Mouse (Mus musculus) left cerebral cortex, postnatal 36 days (tissue): Measurements from ENCODE around the gene Kcnk7. TPM values are rescaled to one million over a fixed set of nuclear protein-coding genes. Genes with fewer than 3 reads are reported as not detected.

Source experiments
- DNase-seq, 2 experiments: peaks; one replicate each; pipeline ENCODE4 v3.0.0; 2021 to 2022; ENCODE audit warnings: low spot score in 2 of 2, mixed read lengths in 1 of 2
- intact Hi-C: fragments of 180-260 bp; cut with DNase I; formaldehyde crosslinking; loops from one replicate; pipeline ENCODE4 v1.15.1; 2025
- total RNA-seq, 2 experiments: library from RNA; stranded (reverse); gene quantifications; 2 replicates each; pipeline ENCODE4 v1.2.3; 2021

The Kcnk7 gene
- total RNA-seq, 2 experiments from 2014 or later: not detected

DNA sequence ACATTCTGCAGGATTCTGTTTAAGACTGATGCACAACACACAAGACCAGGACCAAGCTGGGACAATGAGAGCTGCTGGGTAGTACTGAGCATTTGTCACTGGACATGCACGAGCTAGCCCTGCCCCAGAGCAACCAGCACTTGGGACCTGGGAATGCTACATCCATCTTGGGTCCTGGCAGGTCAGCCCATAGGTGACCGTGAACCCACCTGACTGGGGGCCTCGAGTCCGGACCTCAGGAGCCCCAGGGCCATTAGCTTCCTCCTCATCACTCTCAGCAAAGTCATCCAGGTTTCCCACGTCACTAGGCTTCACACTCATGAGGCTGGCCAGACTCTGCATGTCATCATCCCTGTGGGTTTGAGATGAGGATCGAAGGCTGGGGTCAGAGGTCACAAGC lies 17.1 kb downstream of the Kcnk7 start:
- intact Hi-C loops: no loop called here
- DNase-seq: no peak

DNA sequence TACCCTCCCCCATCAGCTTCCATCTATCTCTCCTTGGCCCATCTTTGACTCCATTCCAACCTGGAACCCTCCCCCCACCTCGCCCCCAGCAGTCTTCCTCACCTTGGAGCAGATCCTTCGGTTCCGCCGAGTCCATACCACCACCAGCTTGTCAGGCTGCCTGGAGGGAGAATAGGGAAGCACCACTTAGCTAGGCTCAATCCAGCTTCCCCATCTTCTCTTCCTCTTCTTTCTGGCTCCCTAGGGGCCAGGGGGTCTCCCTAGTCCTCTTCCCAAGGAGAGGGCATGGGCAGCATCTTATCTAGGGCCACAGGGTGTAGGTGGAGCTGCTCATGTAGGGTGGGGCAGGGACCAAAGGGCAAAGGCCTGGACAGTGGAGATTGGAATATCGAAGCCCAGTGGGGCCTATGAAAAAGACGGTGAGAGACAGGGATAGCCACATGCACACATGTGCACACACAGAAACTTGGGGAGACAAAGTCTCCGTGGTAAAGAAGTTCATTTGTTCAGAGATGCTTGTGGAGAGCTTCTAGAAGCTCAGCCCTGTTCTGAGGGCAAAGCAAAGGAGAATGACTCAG lies 18.8 kb downstream of the Kcnk7 start:
- intact Hi-C loops: no loop called here
- no peak for DNase-seq

DNA sequence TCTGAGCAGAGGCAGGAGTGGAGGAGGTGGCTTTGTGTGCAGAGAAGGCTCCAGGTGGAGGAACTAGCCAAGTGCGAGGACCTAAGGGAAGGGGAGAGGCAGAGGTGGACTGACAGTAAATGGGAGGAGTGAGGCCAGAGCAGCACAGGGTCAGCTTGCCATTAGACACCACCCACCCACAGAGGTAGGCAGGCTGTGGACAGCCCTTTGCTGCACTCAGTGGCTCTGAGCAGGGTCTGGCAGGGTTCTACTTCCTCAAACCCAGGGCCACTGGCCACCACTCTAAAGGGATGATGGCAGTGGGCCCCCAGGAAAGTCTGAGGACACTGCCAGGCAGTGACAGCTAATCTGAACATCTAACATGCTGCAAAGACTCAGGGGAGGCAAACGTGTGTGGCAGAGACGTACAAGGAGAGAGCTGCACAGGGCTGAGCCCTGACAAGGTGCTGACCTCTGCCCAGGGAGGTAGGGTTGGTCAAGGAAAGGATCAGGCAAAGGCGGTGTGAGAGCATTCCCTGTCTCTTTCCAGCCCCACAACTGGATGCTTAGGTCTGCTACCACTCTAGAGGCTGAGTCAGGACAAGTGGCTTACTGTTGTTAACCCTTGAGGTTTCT lies 19.9 kb downstream of the Kcnk7 start:
- no peak for DNase-seq
- intact Hi-C loops: no loop called here

DNA sequence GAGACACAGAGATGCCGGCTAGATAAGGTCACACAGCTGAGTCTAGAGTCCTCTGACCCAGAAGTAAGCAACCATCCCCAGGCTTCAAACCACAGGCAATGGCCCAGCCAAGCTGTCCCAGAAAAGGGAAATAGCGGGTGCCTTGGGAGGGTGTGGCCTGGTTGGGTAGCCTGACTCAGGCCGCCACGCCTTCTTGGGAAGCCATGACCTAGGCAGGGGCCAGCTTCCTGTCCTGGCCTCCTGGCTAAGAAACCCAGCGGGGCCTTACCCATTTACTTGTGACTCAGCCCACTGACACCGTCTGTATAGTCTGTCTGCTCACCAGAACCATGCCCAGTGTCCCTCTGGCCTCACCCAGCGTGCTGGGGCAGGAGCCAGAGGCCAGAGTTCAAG lies 20.4 kb downstream of the Kcnk7 start:
- DNase-seq: no peak
- intact Hi-C loops: no loop called here

DNA sequence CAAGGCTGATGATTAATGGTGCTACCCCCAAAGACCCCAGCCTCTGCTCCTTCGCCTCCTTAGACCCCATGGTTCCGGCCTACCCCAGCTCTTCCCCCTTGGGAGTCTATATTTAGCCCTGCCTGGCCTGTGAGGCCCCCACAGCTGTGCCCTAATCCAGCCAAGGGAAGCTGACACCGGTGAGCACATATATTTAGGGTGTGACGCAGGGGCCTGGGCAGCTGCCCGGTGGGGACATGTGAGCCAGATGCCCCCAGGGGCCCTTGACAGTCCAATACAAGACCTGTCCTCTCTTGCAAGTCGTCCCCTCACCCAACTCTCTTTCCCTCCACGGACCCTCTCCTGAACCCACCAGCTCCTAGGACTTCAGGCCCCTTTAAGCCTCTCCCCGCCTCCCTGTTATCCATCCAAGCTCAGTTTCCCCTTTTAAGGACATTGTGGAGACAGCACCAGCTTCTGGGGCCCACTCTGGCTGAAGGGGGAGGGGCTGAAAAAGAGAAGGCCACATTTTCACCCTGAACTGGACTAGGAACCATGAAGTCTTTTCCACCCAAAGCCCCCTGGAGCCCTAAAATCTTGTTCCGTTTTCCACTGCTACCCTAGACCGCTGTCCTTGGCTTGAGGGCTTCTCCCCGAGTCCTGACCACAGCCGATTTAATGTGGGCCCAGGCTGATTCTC lies 21.0 kb downstream of the Kcnk7 start:
- DNase-seq: no peak
- intact Hi-C loops: no loop called here

DNA sequence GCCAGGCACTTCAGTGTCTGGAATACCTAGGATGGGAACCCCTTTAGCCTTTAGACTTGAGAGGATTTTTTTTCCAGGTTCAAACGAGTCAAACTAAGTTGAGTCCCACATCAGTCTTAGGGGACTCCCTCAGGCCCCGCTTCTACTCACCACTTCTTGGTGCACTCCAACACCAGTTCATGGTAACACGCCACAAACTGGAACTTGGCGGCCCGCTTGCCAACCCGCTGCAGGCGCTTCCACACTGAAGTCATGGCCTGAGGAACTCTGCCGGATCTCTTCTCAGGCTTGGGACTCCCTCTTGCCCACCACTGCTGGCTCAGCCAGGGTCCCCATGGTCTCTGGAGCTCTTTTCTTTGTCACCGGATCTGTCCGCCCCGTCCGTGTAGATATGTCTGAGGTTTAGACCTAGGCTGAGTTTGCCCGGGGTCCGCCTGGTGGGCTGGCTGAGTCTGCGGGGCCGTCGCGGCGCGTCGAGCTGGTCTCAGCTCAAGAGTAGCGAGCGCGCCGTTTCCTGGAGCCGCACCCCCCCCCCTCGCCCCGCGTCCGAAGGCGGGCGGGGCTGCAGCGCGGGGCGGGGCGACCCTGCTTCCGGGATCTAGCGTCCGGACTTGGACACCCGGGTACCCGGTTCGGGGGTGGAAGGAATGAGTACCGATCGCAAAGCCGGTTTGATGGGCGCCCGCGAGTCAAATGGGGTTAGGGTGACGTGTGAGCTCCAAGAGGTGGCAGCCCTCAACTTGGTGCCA lies 21.8 kb downstream of the Kcnk7 start, which contains the start of gene Ehbp1l1:
Gene Ehbp1l1, minus strand, starts transcription at position 551 of the 749 bp plus-strand sequence.
- intact Hi-C loops: loop anchor here (2.0 kb wide), 1 partner anchor 15 kb away; no protein-coding TSS in a partner anchor
- no peak for DNase-seq

DNA sequence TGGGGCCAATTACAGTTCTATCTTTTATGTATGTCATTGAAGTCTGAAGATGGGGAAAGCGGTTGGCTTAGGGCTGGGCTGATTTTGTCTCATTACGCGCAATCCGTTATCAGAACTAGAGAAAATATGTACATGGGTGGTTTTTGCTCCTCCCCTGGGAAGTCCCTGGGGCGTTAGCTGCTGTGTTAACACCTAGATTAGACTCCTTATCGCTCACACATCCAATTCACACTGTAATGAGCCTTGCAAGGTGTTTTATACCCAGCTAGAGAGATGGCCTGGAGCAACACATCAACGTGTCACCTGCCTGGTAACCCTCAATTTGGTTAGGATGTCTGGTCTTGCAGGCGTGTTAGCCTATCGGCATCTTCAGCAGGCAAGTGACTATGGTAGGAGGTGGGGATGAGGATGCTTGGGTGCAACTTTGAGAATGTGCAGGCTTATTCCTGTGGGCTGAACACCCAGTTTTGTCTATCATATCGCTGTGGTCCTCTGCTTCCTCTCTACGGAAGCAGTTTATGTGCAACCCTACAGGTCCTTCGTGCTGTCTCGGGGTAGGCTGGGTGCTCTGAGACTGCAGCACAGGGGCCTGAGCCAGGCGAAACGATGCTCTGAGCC lies 22.9 kb downstream of the Kcnk7 start:
- no peak for DNase-seq
- intact Hi-C loops: loop anchor here (2.0 kb wide), 1 partner anchor 16 kb away; no protein-coding TSS in a partner anchor

DNA sequence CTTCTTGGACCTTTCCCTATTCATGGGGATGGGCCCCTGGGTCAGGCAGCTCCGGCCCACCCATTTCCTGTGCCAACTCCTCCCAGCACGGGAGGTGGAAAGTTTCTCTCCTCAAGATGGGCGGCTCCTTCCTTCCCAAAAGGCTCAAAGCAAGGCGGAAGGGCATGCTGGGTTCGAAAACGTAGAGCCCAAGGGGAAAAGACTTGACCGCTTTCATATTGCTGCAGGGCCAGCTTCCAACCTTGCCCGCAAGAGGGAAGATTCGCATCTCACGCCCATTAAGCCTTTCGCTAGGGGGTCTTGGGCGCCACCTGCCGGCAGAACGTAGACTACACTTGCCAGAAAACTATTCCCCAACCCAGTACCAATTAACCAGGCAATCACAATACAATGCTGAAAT lies 23.5 kb downstream of the Kcnk7 start:
- intact Hi-C loops: loop anchor here (2.0 kb wide), 3 partner anchors 17 to 43 kb away; partner anchors contain the start of genes Map3k11, Pcnx3 and Scyl1
- DNase-seq: peak; percentile 82 to 84

DNA sequence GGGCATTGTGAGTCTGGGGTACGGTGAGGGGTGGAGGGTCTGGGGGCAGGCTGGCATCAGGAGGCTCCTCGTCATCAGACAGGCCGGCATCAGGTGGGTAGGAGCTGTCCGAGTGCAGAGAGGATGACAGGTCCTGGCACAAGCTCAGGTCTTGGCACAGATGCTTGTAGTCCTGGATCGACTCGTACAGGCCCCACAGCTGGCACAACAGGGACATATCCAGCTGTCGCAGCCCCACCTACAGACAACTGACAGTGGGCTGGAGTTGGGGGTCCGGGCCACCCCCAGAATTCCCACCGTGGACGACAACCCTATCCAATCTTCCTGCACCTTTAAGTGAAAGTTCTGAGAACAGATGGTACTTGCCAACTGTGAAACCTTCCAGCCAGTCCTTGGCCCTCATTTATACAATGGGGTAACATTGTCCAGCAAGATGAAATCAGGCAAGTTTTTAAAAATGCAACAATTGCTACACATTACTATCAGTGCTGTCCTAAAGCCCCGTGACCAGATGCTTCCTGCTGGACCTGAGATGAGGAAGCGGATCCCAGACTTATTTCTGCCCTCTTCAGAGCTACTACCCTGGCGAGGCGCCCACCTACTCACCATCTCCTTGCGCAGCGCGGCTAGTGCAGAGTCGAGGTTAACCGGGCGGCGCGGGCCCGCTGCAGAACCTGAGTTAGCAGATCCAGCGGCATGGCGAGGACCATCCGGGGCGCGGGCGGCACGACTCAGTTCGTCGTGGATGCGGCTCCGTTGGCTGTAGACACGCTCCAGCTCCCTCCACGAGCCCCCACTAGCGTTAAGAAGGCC lies 24.7 kb downstream of the Kcnk7 start:
- intact Hi-C loops: loop anchor here (2.0 kb wide), 2 partner anchors 40 to 42 kb away; partner anchors contain the start of genes Map3k11, Pcnx3 and Scyl1
- DNase-seq: peak; percentile 64 to 67

DNA sequence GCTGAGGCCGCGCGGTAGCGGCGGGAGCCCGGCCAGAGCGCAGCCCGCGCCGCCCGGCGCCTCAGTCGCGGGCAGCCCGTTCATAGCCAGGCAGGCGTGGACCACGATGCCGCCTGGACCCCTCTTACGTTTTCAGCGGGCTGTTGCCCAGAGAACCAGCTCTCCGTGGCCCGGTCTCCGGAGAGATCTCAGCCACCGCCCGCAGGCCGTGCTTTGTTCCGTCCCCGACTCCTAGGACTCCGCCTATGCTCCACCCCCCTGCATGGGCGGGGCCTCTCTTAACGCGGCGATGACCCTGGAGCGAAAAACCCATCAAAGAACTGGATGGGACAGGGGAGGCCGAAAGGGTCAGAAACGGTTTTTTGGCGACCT lies 25.3 kb downstream of the Kcnk7 start, which contains the start of gene Fam89b:
Gene Fam89b, minus strand, starts transcription at position 210 of the 372 bp plus-strand sequence.
- peak; percentile 83 for DNase-seq
- intact Hi-C loops: loop anchor here (2.0 kb wide), 2 partner anchors 41 kb away; partner anchors contain the start of genes Map3k11, Pcnx3 and Scyl1

DNA sequence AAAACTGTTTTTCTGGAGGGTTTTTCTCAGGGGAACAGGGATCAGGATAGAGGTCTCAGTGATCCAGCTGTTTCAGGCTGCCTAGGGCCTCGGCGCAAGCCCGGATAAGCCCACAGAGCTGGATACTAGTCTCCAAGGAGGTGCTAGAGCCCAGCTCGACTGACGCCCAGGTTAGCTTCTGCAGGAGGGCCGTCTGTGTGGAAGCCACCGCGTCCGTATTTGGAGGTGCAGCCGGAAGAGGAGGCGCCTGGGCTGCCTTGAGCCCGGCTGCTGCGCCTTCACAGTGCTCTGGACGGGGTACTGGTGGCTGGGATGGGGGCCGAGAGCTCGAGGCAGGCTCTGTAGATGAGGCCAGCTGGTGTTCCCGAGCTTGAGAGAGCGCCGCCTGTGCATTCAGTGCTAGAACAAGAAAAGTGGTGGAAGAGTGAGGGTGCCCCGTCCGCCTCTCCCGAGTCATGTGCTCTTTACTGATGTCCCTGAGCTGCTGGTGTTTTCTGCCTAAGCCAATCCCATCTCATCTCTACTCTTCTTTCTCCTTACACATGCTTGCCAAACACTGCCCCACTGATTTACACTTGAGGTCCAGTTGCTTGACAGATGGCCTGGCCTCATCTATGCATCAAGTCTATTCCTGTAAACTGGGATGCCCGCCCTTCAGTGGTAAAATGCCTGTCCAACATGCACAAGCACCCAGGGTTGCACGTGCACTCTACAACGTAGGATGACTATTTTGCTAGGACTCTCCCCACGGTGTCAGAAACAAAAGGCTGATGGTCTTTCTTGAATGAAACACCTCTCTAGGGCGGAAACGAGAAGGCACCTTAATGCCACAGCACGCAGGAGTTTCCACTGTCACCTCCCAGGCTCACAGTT lies 26.4 kb downstream of the Kcnk7 start:
- intact Hi-C loops: no loop called here
- DNase-seq: no peak

DNA sequence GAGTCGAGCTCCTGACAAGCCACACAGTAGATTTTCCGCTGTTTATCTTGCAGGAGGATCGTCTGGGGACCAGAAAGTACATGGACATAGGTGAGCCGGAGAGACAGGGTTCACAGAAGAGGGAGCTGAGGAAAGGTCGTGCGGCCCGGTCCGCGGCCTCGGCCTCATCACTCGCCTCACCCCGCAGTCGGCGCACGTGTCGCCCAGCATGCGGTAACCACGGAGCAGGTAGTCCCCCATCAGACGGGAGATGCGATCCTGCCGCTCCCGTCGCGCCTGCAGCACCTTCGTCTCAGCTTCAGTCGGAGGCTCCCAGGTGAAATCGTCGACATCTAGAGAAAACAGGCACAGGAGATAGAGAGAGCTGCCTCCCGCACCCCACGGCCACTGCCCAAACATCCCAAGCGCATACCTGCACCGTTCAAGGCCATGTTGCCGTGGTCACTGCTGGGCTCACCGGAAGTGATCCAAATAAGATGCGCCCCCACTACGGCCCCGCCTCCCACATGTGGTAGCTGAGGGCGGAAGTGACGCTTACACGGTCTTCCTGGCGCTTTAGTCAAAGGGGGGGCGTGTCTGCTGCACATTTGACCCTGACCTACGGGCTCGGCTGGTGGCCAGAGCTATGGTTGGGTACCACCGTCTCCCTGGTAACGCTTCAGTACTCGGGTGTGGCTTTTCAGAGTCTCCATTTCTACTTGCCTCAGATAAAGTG lies 27.3 kb downstream of the Kcnk7 start:
- intact Hi-C loops: no loop called here
- peak; percentile 93 to 94 for DNase-seq

DNA sequence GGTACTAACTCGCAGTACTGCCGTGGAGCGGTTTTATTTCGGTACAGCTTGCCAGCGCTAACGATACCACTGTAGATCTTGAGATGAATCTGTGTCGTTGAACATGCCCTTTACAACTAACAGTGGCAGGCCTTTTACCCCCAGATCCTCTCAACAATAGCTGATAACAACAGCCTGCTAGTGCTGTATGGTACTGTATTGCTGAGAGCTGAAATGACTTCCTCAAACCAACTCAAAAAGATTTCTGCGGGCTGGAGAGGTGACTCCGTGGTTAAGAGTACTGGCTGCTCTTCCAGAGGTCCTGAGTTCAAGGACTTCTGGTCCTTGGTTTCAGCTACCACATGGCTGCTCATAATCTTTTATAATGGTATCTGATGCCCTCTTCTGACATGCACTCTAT lies 30.2 kb downstream of the Kcnk7 start:
- intact Hi-C loops: no loop called here
- no peak for DNase-seq

DNA sequence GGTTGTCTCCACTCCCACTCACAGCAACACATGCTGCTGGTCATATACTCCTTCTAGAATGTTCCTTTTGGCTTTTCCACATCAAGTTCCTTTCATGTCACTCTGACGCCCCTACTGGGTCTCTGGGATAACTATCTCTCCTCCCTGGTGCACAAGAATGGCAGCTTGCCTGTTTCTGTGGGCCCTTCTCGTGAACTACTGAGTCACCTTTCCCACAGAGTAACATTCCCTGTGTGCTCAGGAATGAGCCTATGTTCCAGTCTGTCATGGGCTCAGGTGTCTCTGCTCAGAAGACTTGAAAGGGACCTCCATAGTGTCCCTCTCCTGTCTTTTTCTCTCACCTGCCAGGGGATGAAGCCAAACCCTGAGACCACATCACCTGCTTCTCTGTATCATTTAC lies 35.3 kb downstream of the Kcnk7 start:
- no peak for DNase-seq
- intact Hi-C loops: no loop called here

DNA sequence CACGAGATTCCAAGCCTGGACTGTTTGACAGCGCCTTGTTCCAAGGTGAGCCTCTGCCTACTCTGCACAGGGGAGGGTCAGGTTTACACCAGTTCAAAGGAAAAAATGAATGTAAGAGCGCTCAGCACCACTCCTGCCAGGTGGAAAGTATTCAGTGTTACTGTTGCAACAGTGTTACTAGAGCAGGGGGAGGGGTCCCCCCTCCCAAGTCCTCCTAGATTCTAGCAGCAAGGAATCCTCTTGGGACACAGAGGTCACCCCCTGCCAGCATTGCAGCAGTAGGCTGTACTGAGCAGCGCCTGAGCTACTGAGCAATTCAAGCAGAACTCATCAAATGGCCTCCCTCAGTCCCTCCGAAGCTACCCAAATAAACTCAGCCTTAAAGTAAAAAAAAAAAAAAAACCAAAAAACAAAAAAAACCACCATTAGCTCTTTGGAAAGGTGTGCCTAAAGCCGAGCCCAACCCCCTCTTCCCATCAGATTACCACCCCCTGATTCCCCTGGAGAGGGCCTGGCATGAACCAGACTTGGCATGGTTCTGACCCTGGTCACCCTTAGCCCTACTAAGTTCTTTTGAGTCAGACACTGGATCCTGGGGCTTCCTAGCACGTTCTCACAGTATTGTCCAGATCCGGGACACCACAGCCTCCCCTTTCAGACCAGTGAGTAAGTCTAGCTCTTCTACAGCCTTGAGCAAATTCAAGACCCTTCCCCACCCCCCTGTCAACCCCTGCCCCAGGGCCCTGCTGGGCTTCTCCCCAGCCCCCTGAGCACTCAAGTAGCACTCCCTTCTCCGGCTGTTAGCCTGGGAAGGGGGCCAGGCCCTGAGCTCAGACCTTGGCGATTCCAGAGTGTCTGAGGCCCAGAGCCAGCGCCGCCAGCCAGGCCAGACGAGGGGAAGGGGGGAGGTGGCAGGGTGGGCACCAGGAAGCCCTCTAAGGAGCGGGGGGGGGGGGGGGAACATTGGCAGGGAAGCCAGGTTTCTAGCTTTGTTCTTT lies 36.5 kb downstream of the Kcnk7 start, which contains the start of gene Ltbp3:
Gene Ltbp3, plus strand, starts transcription at position 585 of the 998 bp plus-strand sequence.
- intact Hi-C loops: no loop called here
- DNase-seq: no peak

DNA sequence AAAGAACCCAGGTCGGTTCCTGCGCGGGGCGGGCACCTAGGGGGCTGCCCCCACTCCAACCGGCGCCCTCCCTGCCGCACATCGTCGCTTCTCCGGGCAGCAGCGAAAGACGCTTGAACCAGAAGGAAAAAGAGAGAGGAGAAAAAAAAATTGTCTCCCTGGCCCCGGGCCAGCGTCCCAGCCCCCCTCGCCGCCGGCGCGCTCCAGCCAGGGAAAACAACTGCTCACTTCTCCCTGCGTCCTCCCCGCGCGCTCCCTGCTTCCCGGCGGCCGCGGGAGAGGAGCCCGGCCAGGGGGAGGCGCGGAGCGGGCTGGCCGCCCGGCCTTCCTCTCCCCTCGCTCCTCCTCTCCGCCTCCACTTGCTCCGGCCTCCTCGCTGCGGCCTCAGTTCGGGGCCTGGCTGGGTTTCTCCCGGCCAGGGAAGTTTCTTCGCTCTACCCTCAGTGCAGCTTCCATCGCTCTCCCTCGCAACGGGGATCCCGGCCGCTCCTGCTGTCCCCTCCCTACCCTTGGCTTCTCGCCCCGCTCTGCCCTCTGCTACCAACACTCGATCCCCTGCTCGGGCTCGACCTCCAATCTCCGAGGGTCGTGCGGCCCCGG lies 37.6 kb downstream of the Kcnk7 start:
- peak; percentile 71 to 77 for DNase-seq
- intact Hi-C loops: no loop called here
